ENCODE assay signal across 20 mouse cellular contexts in genomic region chr17:29725027-29725620, GRCm38 (mm10). TPM values are rescaled to one million over a fixed set of nuclear protein-coding genes. Genes with fewer than 3 reads are reported as not detected.
DNase-seq lines count a peak whose midpoint lies in the region; ATAC-seq and TF ChIP-seq lines count a peak whose summit lies in the region.
"Had no signal": no experiment of that assay in that cellular context is flagged by ENCODE, and none has a peak within 500 bp of the region (broad histone marks: within the 10 kb centered on the region; RNA-seq: fewer than 3 reads in every experiment).

No protein-coding gene starts in this region.

- DNase-seq in cerebellum, postnatal 10 days: peak; percentile 51 to 57
- DNase-seq in cerebellum, adult 18-20 months: no peak
- no peak for DNase-seq in forebrain, postnatal 0 days
- DNase-seq in midbrain, postnatal 0 days (ENCODE audit: low spot score): peak; percentile 40
- DNase-seq in brain, embryonic 14.5 days (ENCODE audit: low read depth): peak; percentile 71
- no peak for DNase-seq in kidney, adult 2 months
- DNase-seq: adrenal gland, adult 8-10 months; B cell, adult 2 months; cerebellum, adult 11-12 months; cerebellum, adult 9-11 months; gastrocnemius, postnatal 14 days; heart, adult 2 months; heart, postnatal 14 days; kidney, adult 11 months had no signal

- no peaks in the 10 kb centered on the region for H3K27me3 ChIP-seq in forebrain, postnatal 0 days (ENCODE audit: insufficient read depth, low read length)
- peaks cover 4% of the 10 kb centered on the region; the same call in 1 of the 2 replicates for H3K27me3 ChIP-seq in forebrain, embryonic 12.5 days
- no peaks in the 10 kb centered on the region for H3K27me3 ChIP-seq in midbrain, postnatal 0 days (ENCODE audit: insufficient read depth, low read length)
- no peaks in the 10 kb centered on the region for H3K27me3 ChIP-seq in midbrain, embryonic 13.5 days
- no peaks in the 10 kb centered on the region for H3K27me3 ChIP-seq in kidney, adult 2 months (replicated peaks; ENCODE audit: control insufficient read depth, insufficient read depth, low read length)
- H3K27me3 ChIP-seq: heart, embryonic 15.5 days had no signal

- no peak overlapping the region for H3K9ac ChIP-seq in forebrain, postnatal 0 days
- no peak overlapping the region for H3K9ac ChIP-seq in forebrain, embryonic 12.5 days
- H3K9ac ChIP-seq in midbrain, postnatal 0 days (replicated peaks; ENCODE audit: low read length, poor library complexity, severe bottlenecking): no peak overlapping the region
- H3K9ac ChIP-seq in midbrain, embryonic 13.5 days (replicated peaks): no peak overlapping the region
- H3K9ac ChIP-seq: heart, embryonic 15.5 days had no signal

- WGBS in forebrain, postnatal 0 days: 56% methylated on average over 6 of the region's 6 CpGs
- 79% methylated on average over 6 of the region's 6 CpGs for WGBS in forebrain, embryonic 12.5 days
- 58% methylated on average over 6 of the region's 6 CpGs for WGBS in midbrain, postnatal 0 days
- 77% methylated on average over 6 of the region's 6 CpGs for WGBS in midbrain, embryonic 13.5 days
- 65% methylated on average over 6 of the region's 6 CpGs for WGBS in kidney, adult 2 months

- no peak overlapping the region for H3K27ac ChIP-seq in forebrain, postnatal 0 days (ENCODE audit: low read depth, low read length)
- no peak overlapping the region for H3K27ac ChIP-seq in forebrain, embryonic 12.5 days
- no peak overlapping the region for H3K27ac ChIP-seq in midbrain, postnatal 0 days (ENCODE audit: low read depth, low read length)
- no peak overlapping the region for H3K27ac ChIP-seq in midbrain, embryonic 13.5 days
- no peak overlapping the region for H3K27ac ChIP-seq in kidney, adult 2 months (ENCODE audit: insufficient read depth, low read depth, low read length)
- H3K27ac ChIP-seq: embryonic facial prominence, embryonic 10.5 days; heart, adult 2 months; heart, embryonic 15.5 days had no signal

- no peak for TF ChIP-seq POLR2A in brain, embryonic 14.5 days (IDR thresholded peaks at IDR 0.05; ENCODE audit: borderline replicate concordance, extremely low read depth, insufficient read depth, insufficient read length, poor library complexity, severe bottlenecking)
- no peak for TF ChIP-seq POLR2A in kidney, adult 2 months (IDR thresholded peaks at IDR 0.05; ENCODE audit: low read depth, low read length)

- TF ChIP-seq CTCF in forebrain, postnatal 0 days (IDR thresholded peaks at IDR 0.05; ENCODE audit: low read depth): no peak
- TF ChIP-seq CTCF in midbrain, postnatal 0 days (IDR thresholded peaks at IDR 0.05): no peak
- no peak for TF ChIP-seq CTCF in brain, embryonic 14.5 days (IDR thresholded peaks at IDR 0.05; ENCODE audit: borderline replicate concordance, extremely low read depth, insufficient read depth, insufficient read length)
- TF ChIP-seq CTCF in kidney, adult 2 months (conservative IDR thresholded peaks at IDR 0.05; ENCODE audit: insufficient read depth, insufficient read length, low read depth, low read length): no peak

- H3K4me2 ChIP-seq in forebrain, postnatal 0 days (ENCODE audit: low read depth): no peak overlapping the region
- no peak overlapping the region for H3K4me2 ChIP-seq in forebrain, embryonic 12.5 days
- no peak overlapping the region for H3K4me2 ChIP-seq in midbrain, postnatal 0 days (ENCODE audit: low read depth, low read length, poor library complexity, severe bottlenecking)
- no peak overlapping the region for H3K4me2 ChIP-seq in midbrain, embryonic 13.5 days (replicated peaks)
- H3K4me2 ChIP-seq: heart, embryonic 11.5 days; heart, embryonic 15.5 days had no signal

- no peak overlapping the region for H3K4me3 ChIP-seq in forebrain, postnatal 0 days (ENCODE audit: low read depth, low read length)
- no peak overlapping the region for H3K4me3 ChIP-seq in forebrain, embryonic 12.5 days (replicated peaks)
- no peak overlapping the region for H3K4me3 ChIP-seq in midbrain, postnatal 0 days (ENCODE audit: low read depth, low read length)
- no peak overlapping the region for H3K4me3 ChIP-seq in midbrain, embryonic 13.5 days (replicated peaks)
- H3K4me3 ChIP-seq in kidney, adult 2 months (ENCODE audit: insufficient read depth, low read depth, low read length): no peak overlapping the region
- H3K4me3 ChIP-seq: embryonic facial prominence, embryonic 10.5 days; heart, adult 2 months; heart, embryonic 15.5 days had no signal

- H3K36me3 ChIP-seq in forebrain, postnatal 0 days (ENCODE audit: insufficient read depth): no peaks in the 10 kb centered on the region
- no peaks in the 10 kb centered on the region for H3K36me3 ChIP-seq in forebrain, embryonic 12.5 days (replicated peaks)
- no peaks in the 10 kb centered on the region for H3K36me3 ChIP-seq in midbrain, postnatal 0 days (ENCODE audit: insufficient read depth, low read length)
- no peaks in the 10 kb centered on the region for H3K36me3 ChIP-seq in midbrain, embryonic 13.5 days
- no peaks in the 10 kb centered on the region for H3K36me3 ChIP-seq in kidney, adult 2 months (ENCODE audit: control insufficient read depth, insufficient read depth, low read length)
- H3K36me3 ChIP-seq: embryonic facial prominence, embryonic 10.5 days; heart, embryonic 15.5 days had no signal

- 0 out of 2 replicates have a peak, but pooled peaks have one; percentile 2 for ATAC-seq in forebrain, postnatal 0 days
- ATAC-seq in forebrain, embryonic 12.5 days (ENCODE audit: low FRiP score): no peak
- ATAC-seq in midbrain, postnatal 0 days (ENCODE audit: low FRiP score): no peak
- no peak; the same call in 1 of the 2 replicates for ATAC-seq in midbrain, embryonic 13.5 days
- ATAC-seq: CD4-positive, CD25-positive, alpha-beta regulatory T cell, adult 4 months had no signal

- no peaks in the 10 kb centered on the region for H3K9me3 ChIP-seq in forebrain, postnatal 0 days (ENCODE audit: low read length)
- no peaks in the 10 kb centered on the region for H3K9me3 ChIP-seq in forebrain, embryonic 12.5 days
- H3K9me3 ChIP-seq in midbrain, postnatal 0 days (ENCODE audit: low read length): no peaks in the 10 kb centered on the region
- H3K9me3 ChIP-seq in midbrain, embryonic 13.5 days: no peaks in the 10 kb centered on the region
- H3K9me3 ChIP-seq: heart, embryonic 15.5 days had no signal

- 0 out of 2 replicates have a peak, but pooled peaks cover 6% of the 10 kb centered on the region for H3K4me1 ChIP-seq in forebrain, postnatal 0 days (ENCODE audit: insufficient read depth)
- H3K4me1 ChIP-seq in forebrain, embryonic 12.5 days: peaks cover 3% of the 10 kb centered on the region
- H3K4me1 ChIP-seq in midbrain, postnatal 0 days (ENCODE audit: insufficient read depth, low read length): no peaks in the 10 kb centered on the region
- peaks cover 3% of the 10 kb centered on the region for H3K4me1 ChIP-seq in midbrain, embryonic 13.5 days (replicated peaks)
- no peaks in the 10 kb centered on the region for H3K4me1 ChIP-seq in kidney, adult 2 months (ENCODE audit: control insufficient read depth, insufficient read depth, low read length)
- H3K4me1 ChIP-seq: embryonic facial prominence, embryonic 10.5 days had no signal

RNA-seq across cellular contexts. Expression of gene Ccdc167, which starts 8.3 kb away (rescaled TPM):
- 7.7 and 8.8 TPM in 2 replicates for total RNA-seq in forebrain, postnatal 0 days (2014; rRNA removed)
- polyA plus RNA-seq in forebrain, postnatal 0 days (2015; fragmentation: Nextera tagmentation; extraction: Ambion mirVana): 7.4 and 7.7 TPM in 2 replicates
- 15.8 and 17.8 TPM in 2 replicates for polyA plus RNA-seq in forebrain, embryonic 12.5 days (2016; fragmentation: Nextera tagmentation; extraction: Ambion mirVana)
- 9.0 and 9.4 TPM in 2 replicates for total RNA-seq in midbrain, postnatal 0 days (2014; rRNA removed)
- polyA plus RNA-seq in midbrain, postnatal 0 days (2015; fragmentation: Nextera tagmentation; extraction: Ambion mirVana): 8.3 and 8.6 TPM in 2 replicates
- polyA plus RNA-seq in midbrain, embryonic 13.5 days (2015; fragmentation: Nextera tagmentation; extraction: Ambion mirVana): 11.4 and 12.0 TPM in 2 replicates
- polyA plus RNA-seq in brain, embryonic 14.5 days (2012; rRNA removed): 18.2 and 19.1 TPM in 2 replicates
- 5.0 TPM in 2 replicates for polyA plus RNA-seq in kidney, adult 2 months (2012; rRNA removed)

Comparison
In these comparisons a context has a peak if more than half of its experiments do, and no peak if none do; other contexts are left out.
1. DNase-seq: peak in cerebellum, postnatal 10 days (2 of 2), midbrain, postnatal 0 days (single experiment) and brain, embryonic 14.5 days (single experiment); none in cerebellum, adult 18-20 months (0 of 2), forebrain, postnatal 0 days (single experiment) and kidney, adult 2 months (single experiment).